Mouse (Mus musculus): ENCODE results near the gene Gipr. TPM values are rescaled to one million over a fixed set of nuclear protein-coding genes. Genes with fewer than 3 reads are reported as not detected.

Gipr gene
- polyA plus RNA-seq, 1 experiment from 2014 or later: 0.36 TPM

DNA sequence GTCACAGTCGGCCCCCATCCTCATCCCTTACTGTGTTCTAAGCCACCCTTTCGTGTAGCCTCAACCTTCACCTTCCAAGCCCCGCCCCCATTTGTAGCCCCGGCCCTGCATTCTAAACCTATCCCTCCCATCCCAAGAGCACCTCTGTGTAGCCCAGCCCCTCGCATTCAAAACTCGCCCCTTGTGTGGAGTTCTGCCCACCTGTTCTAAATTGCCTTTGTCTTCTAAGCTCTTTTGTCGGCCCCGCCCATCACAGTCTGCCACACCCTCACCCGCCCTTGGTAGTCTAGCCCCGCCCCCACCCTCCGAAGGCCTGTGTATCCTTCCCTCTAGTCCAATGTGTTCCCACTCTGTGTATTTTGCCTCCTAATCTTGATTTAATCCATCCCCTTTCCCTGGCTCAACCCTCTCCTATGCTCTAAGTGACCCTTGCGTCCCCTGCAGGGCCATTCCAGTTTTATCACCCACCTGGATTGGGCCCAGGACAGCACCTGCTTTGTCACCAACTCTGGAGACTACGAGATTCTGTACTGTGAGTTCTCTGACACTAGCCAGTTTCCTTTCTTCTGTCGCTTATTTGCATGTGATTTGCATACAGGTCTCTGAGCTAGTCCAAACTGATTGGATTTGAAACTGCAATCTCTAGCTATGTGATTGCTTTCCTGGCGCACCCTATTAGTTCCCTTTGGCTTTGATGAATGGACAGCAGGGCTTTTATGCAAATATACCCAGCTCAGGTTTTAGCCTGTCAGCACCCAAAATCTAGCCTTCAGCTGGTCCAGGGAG, 36.3 kb upstream of the Gipr start:
- Histone ChIP-seq H3K9ac (no peak overlapping the region), H3K4me1 (replicated peaks) (peaks cover 8% of the 10 kb centered on the region), H3K4me2 (no peak overlapping the region), H3K4me3 (replicated peaks) (no peak overlapping the region), H3K27ac (replicated peaks) (no peak overlapping the region), H3K36me3 (replicated peaks) (0 out of 2 replicates have a peak, but pooled peaks cover 8% of the 10 kb centered on the region), H3K9me3 (replicated peaks) (no peaks in the 10 kb centered on the region), H3K27me3 (no peaks in the 10 kb centered on the region)
- ATAC-seq (ENCODE audit: insufficient read depth): no peak
- 55% methylated on average over 15 of the region's 15 CpGs for WGBS (ENCODE audit: insufficient replicate concordance)

DNA sequence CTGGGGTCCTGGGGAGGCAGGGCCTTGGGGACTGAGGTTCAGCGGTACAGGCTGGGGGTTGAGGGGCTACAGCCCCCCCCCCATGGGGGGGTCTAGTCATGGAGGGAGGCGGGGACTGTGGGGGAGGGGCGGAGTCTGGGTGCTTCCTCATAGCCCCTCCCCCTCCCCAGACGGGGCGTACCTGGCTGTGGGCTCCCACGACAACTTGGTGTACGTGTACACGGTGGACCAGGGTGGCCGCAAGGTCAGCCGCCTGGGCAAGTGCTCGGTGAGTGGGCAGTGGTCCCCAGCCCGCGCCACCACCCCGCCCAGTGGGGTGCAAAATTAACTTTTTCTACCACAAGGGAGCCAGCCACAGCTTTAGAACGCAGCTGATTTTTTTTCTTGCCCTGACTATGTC, 35.7 kb upstream of the Gipr start:
- no peaks in the 10 kb centered on the region for H3K9me3 ChIP-seq (replicated peaks)
- H3K4me2 ChIP-seq: no peak overlapping the region
- H3K36me3 ChIP-seq (replicated peaks): peaks cover 8% of the 10 kb centered on the region; the same call in 1 of the 2 replicates
- WGBS (ENCODE audit: insufficient replicate concordance): 66% methylated on average over 15 of the region's 15 CpGs
- no peaks in the 10 kb centered on the region for H3K27me3 ChIP-seq
- H3K27ac ChIP-seq (replicated peaks): no peak overlapping the region
- H3K9ac ChIP-seq: no peak overlapping the region
- H3K4me1 ChIP-seq (replicated peaks): peaks cover 8% of the 10 kb centered on the region
- H3K4me3 ChIP-seq (replicated peaks): no peak overlapping the region
- no peak for ATAC-seq (ENCODE audit: insufficient read depth)

DNA sequence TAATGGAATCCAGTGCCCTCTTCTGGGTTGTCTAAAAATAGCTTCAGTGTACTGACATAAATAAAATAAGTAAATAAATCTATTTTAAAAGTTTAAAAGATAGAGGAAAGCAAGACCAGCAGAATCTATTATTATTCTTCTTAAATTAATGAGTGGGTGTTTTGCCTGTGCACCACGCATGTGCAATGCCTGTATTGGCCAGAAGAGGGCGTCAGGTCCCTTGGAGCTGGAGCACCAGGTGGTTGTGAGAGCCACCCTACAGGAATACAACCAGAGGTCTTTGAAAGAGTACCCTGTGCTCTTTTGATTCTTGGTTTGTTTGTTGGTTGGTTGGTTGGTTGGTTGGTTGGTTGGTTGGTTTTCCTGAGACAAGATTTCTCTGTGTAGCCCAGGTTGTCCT, 32.1 kb upstream of the Gipr start:
- 23% methylated on average over 2 of the region's 2 CpGs for WGBS (ENCODE audit: insufficient replicate concordance)
- peaks cover 16% of the 10 kb centered on the region for H3K36me3 ChIP-seq (replicated peaks)

DNA sequence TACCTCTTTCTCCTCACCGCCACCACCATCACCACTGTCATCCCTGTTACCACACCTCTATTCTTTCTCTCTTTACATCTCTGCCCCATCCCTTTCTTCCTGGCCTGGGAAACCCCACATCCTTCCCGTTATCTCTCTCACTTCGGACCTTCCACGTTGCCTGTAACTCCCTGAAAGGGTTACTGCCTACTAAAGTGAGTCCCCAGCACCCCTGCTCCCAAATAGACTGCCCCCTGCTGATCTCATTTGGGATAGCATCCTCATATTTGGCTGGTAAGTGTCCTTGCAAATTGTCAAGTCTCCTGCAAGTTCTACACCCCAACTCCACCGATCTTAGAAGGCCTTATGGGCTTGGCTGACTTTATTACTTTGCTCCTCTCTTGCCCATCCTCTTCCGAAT, 30.7 kb upstream of the Gipr start:
- Histone ChIP-seq H3K27me3 (no peaks in the 10 kb centered on the region), H3K9ac (no peak overlapping the region), H3K9me3 (replicated peaks) (no peaks in the 10 kb centered on the region), H3K4me3 (replicated peaks) (no peak overlapping the region), H3K36me3 (replicated peaks) (peaks cover 16% of the 10 kb centered on the region), H3K4me2 (no peak overlapping the region), H3K4me1 (replicated peaks) (0 out of 2 replicates have a peak, but pooled peaks cover under 1% of the 10 kb centered on the region), H3K27ac (replicated peaks) (no peak overlapping the region)
- no peak for ATAC-seq (ENCODE audit: insufficient read depth)
- 42% methylated on average over 6 of the region's 6 CpGs for WGBS (ENCODE audit: insufficient replicate concordance)

More for the DNA sequence above, 32.1 kb upstream of the Gipr start:
- Histone ChIP-seq H3K27ac (replicated peaks) (no peak overlapping the region), H3K4me2 (no peak overlapping the region), H3K27me3 (no peaks in the 10 kb centered on the region), H3K9me3 (replicated peaks) (no peaks in the 10 kb centered on the region), H3K9ac (no peak overlapping the region), H3K4me3 (replicated peaks) (no peak overlapping the region), H3K4me1 (replicated peaks) (peaks cover 8% of the 10 kb centered on the region)
- no peak for ATAC-seq (ENCODE audit: insufficient read depth)

DNA sequence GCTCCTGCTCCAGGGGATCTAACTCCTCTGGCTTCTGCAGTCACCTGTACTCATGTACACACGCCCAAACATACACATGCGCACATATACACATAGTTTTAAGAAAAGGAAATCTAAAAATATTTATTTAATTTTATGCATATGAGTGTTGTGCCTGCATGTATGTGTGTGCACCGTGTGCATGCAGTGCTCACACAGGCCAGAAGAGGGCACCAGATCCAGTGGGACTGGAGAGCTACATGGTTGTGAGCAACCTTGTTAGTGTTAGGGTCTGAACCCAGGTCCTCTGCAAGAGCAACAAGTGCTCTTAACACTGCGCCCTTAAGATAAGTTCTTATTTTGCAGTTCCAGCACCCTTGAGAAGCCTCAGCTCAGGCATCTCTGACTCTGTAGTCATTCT, 28.7 kb upstream of the Gipr start:
- peaks cover 16% of the 10 kb centered on the region for H3K36me3 ChIP-seq (replicated peaks)
- no peak overlapping the region for H3K9ac ChIP-seq
- no peaks in the 10 kb centered on the region for H3K9me3 ChIP-seq (replicated peaks)
- no peak overlapping the region for H3K4me3 ChIP-seq (replicated peaks)
- no peak overlapping the region for H3K27ac ChIP-seq (replicated peaks)
- H3K4me1 ChIP-seq (replicated peaks): no peaks in the 10 kb centered on the region; the same call in 1 of the 2 replicates
- ATAC-seq (ENCODE audit: insufficient read depth): no peak
- H3K4me2 ChIP-seq: no peak overlapping the region
- no peaks in the 10 kb centered on the region for H3K27me3 ChIP-seq
- WGBS (ENCODE audit: insufficient replicate concordance): 81% methylated on average over 4 of the region's 4 CpGs

DNA sequence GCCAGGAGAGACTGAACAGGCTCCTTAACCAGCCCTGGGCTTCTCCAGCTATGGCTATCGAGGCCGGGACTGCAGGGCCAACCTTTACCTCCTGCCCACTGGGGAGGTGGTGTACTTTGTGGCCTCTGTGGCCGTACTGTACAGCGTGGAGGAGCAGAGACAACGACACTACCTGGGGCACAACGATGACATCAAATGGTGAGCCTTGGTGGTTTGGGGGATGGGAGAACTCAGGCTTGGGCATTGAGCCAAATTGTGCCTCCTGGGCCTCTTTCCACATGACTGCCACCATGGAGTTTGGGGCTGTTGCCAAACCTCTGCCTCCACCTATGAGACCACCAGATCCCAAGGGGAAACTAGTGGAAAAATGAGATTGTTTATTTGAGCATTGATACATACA, 18.8 kb upstream of the Gipr start:
- 67% methylated on average over 6 of the region's 6 CpGs for WGBS (ENCODE audit: insufficient replicate concordance)
- no peak for ATAC-seq (ENCODE audit: insufficient read depth)

DNA sequence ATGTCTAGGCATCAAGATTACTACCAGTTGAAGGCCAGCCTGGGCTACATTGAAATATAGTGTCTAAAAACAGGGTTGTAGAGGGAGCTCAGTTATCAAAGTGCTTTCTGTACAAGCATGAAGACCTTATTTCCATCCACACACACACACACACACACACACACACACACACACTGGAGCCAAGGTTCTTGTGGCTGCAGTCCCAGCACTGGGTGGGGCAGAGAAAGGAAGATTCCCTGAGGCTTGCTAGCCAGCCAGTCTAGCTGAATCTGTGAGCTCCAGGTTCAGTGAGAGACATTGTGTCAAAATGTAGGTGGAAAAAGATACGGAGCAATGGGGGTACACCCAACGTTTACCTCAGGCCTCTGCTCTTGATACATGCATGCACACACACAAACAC, 18.3 kb upstream of the Gipr start:
- Histone ChIP-seq H3K4me3 (replicated peaks) (no peak overlapping the region), H3K27ac (replicated peaks) (no peak overlapping the region), H3K9me3 (replicated peaks) (no peaks in the 10 kb centered on the region), H3K4me2 (no peak overlapping the region), H3K36me3 (replicated peaks) (no peaks in the 10 kb centered on the region), H3K4me1 (replicated peaks) (peaks cover 27% of the 10 kb centered on the region), H3K27me3 (peaks cover 24% of the 10 kb centered on the region), H3K9ac (no peak overlapping the region)
- WGBS (ENCODE audit: insufficient replicate concordance): 70% methylated on average over 2 of the region's 2 CpGs
- no peak for ATAC-seq (ENCODE audit: insufficient read depth)

More for the DNA sequence above, 18.8 kb upstream of the Gipr start:
- H3K27me3 ChIP-seq: peaks cover 19% of the 10 kb centered on the region
- H3K9me3 ChIP-seq (replicated peaks): no peaks in the 10 kb centered on the region
- H3K4me3 ChIP-seq (replicated peaks): no peak overlapping the region
- no peak overlapping the region for H3K9ac ChIP-seq
- no peak overlapping the region for H3K27ac ChIP-seq (replicated peaks)
- peaks cover 22% of the 10 kb centered on the region for H3K4me1 ChIP-seq (replicated peaks)
- H3K4me2 ChIP-seq: no peak overlapping the region
- no peaks in the 10 kb centered on the region for H3K36me3 ChIP-seq (replicated peaks)

DNA sequence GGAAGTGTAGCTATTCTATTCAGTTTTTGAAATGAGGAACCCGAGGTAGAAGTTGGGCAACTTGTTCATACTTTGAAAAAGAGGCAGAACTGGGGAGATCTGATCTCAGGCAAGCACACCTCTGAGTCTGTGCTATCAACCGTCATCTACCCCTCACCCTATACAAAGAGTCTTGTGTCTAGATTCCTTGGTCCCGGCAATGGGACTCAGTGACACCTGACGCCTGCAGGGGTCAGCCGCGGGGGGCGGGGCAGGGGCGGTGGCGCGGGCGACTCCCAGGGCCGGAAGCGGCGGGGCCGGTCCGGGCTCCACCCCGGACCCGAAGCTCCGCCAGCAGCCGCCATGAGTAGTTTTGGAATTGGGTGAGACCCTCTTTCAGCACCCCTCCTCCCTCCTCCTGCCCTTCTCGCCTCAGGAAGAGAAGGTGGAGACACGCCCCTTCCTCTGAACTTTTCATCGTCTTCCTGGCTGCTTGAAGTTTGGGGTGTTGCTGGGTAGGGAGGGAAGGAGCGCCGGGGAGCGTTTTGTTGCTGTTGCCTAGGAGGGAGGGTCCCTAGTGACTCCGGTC, 15.0 kb upstream of the Gipr start:
- under 1% methylated on average over 27 of the region's 27 CpGs for WGBS (ENCODE audit: insufficient replicate concordance)
- Histone ChIP-seq H3K4me2 (peak overlapping the region; percentile 73), H3K4me1 (replicated peaks) (peaks cover 49% of the 10 kb centered on the region), H3K4me3 (replicated peaks) (peak overlapping the region; percentile 58), H3K27me3 (peaks cover 57% of the 10 kb centered on the region), H3K9me3 (replicated peaks) (no peaks in the 10 kb centered on the region), H3K27ac (replicated peaks) (0 out of 2 replicates have a peak overlapping the region, but pooled peaks have one; percentile 4), H3K9ac (peak overlapping the region; percentile 49), H3K36me3 (replicated peaks) (no peaks in the 10 kb centered on the region)
- ATAC-seq (ENCODE audit: insufficient read depth): peak; percentile 38; the same call in 1 of the 2 replicates

DNA sequence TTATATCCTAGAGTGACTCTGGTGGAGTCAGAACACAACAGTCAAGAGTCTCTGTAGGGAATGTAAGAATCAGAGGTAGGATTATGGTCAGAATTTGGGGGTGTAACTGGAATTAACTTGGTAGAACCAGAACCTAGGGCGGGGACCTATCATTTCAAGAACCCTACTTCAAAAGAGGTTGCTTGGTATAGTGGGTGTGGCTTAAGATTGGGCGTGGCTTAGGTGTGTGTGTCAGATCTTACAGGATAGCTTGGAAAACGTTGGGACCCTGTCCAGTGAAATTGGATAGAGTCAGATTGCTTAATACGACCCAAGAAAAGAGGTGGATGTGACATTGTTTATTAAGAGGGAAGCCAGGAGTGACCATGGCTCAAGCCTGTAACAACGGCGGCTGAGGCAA, 14.0 kb upstream of the Gipr start:
- no peak overlapping the region for H3K27ac ChIP-seq (replicated peaks)
- H3K36me3 ChIP-seq (replicated peaks): no peaks in the 10 kb centered on the region
- 34% methylated on average over 6 of the region's 6 CpGs for WGBS (ENCODE audit: insufficient replicate concordance)
- peak overlapping the region; percentile 49 for H3K4me2 ChIP-seq
- 0 out of 2 replicates have a peak, but pooled peaks cover 4% of the 10 kb centered on the region for H3K9me3 ChIP-seq (replicated peaks)
- ATAC-seq (ENCODE audit: insufficient read depth): no peak
- H3K4me1 ChIP-seq (replicated peaks): peaks cover 53% of the 10 kb centered on the region
- no peak overlapping the region for H3K4me3 ChIP-seq (replicated peaks)
- H3K9ac ChIP-seq: no peak overlapping the region
- peaks cover 65% of the 10 kb centered on the region for H3K27me3 ChIP-seq

DNA sequence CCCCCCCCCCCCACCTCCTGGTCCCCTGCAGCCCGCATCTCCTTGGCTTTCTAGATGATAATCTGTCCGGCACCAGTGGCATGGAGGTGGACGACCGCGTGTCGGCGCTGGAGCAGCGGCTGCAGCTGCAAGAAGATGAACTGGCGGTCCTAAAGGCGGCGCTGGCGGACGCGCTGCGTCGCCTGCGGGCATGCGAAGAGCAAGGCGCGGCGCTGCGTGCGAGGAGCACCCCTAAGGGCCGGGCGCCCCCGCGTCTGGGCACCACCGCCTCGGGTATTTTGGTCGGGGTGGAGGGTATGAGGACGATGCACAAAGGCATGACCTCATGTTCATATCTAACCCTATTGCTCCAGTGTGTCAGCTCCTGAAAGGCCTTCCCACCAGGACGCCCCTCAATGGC, 13.2 kb upstream of the Gipr start:
- H3K27me3 ChIP-seq: peaks cover 72% of the 10 kb centered on the region
- peak overlapping the region; percentile 15 for H3K4me3 ChIP-seq (replicated peaks)
- no peak overlapping the region for H3K27ac ChIP-seq (replicated peaks)
- no peak overlapping the region for H3K9ac ChIP-seq
- H3K4me1 ChIP-seq (replicated peaks): peaks cover 53% of the 10 kb centered on the region
- H3K4me2 ChIP-seq: peak overlapping the region; percentile 49
- no peak for ATAC-seq (ENCODE audit: insufficient read depth)
- under 1% methylated on average over 32 of the region's 32 CpGs for WGBS (ENCODE audit: insufficient replicate concordance)
- H3K36me3 ChIP-seq (replicated peaks): no peaks in the 10 kb centered on the region
- 0 out of 2 replicates have a peak, but pooled peaks cover 4% of the 10 kb centered on the region for H3K9me3 ChIP-seq (replicated peaks)

DNA sequence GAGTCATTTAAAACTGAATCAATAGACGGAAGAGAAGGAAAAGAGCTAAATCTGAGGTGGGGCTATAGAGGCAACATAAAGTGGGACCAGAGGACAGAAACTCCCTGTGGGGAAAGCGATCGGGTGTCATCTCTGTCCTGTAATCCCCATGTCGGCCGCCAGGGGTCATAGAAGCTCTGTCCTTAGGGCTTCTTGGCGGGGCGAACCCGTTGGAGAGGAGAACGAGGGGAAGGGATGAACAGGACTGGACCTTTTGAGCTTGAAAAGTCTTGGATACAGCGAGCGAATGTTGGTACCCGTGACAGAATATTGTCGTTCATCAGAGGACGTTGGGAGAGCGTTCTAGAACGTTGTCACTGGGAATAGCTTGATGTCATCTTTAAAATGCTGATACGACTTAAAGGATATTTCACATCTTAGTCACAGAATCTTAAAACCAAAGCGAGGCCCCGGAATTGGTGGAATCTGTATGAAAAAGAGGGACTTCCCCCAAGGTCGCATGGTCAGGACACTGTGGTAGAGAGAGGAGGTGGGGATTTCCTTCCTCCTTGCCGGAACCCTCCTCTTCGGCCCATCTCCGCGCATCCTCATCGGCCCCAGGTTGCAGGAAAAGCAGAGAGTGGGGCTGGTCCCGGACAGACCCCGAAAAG, 12.6 kb upstream of the Gipr start:
- 0 out of 2 replicates have a peak, but pooled peaks cover 4% of the 10 kb centered on the region for H3K9me3 ChIP-seq (replicated peaks)
- ATAC-seq (ENCODE audit: insufficient read depth): no peak
- H3K27me3 ChIP-seq: peaks cover 78% of the 10 kb centered on the region
- no peak overlapping the region for H3K27ac ChIP-seq (replicated peaks)
- peak overlapping the region; percentile 49 for H3K4me2 ChIP-seq
- H3K4me1 ChIP-seq (replicated peaks): peaks cover 53% of the 10 kb centered on the region
- no peaks in the 10 kb centered on the region for H3K36me3 ChIP-seq (replicated peaks)
- WGBS (ENCODE audit: insufficient replicate concordance): 2% methylated on average over 27 of the region's 27 CpGs
- peak overlapping the region; percentile 15; the same call in 1 of the 2 replicates for H3K4me3 ChIP-seq (replicated peaks)
- H3K9ac ChIP-seq: no peak overlapping the region
